Mouse (Mus musculus): Measurements from ENCODE around the gene Klhdc2.

Gene Klhdc2

GRCm38 (mm10) chr12:69296511-69297410, at the start of gene Klhdc2:
Gene Klhdc2 (plus strand): TSS chr12:69296681.
- DNase-seq = peak; percentile 56

- DNase-seq = no peak
Measured at GRCm38 (mm10) chr12:69249766-69250165, 46.7 kb upstream of the Klhdc2 start.

DNA sequence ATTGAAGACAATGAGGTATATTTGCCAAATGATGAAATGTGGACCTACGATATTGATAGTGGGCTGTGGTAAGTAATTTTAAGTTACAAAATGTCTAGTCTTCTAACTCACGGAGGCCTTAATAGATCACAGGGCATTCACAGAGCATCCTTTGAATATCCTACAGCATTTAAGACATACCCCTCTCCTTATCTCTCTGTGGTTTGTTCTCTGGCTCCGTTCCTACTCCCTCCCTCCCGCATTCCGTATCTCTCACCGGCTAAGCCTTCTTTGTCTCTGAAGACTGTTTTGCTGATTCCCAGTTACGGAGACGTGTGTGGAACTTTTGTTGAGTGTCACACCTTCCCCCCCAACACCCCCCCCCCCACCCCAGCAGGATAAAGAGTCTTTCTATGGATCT, 45.7 kb upstream of the Klhdc2 start:
- DNase-seq = no peak

GRCm38 (mm10) chr12:69253806-69254205, 42.7 kb upstream of the Klhdc2 start:
- no peak for DNase-seq

GRCm38 (mm10) chr12:69257836-69258235, 38.6 kb upstream of the Klhdc2 start:
- DNase-seq = peak; percentile 62

- DNase-seq = no peak
Measured at GRCm38 (mm10) chr12:69262251-69262650, 34.2 kb upstream of the Klhdc2 start.

- no peak for DNase-seq
Measured at GRCm38 (mm10) chr12:69265031-69265430, 31.4 kb upstream of the Klhdc2 start.

GRCm38 (mm10) chr12:69267956-69268632, 28.4 kb upstream of the Klhdc2 start:
- DNase-seq = no peak

DNA sequence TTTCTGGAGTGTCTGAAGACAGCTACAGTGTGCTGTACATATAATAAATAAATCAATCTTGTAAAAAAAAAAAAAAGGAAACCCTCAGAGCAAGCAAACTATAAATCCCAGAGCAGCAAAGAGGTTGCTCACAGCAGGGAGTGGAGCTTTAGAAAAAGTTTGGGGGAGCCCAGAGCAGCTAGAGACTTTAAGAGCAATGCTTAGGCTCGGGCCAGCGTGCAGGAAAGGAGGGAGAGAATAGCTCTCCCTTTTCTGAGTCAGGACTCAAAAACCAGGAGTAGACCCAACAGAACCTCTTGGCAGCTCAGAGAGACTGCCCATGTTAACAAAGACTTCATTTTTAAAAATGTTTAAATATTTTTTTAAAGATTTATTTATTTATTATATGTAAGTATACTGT, 27.5 kb upstream of the Klhdc2 start:
- no peak for DNase-seq

GRCm38 (mm10) chr12:69279931-69280469, 16.5 kb upstream of the Klhdc2 start:
- DNase-seq = no peak

- DNase-seq = no peak
Measured at GRCm38 (mm10) chr12:69280915-69281314, 15.6 kb upstream of the Klhdc2 start.

GRCm38 (mm10) chr12:69283146-69283545, 13.3 kb upstream of the Klhdc2 start:
- DNase-seq = no peak

DNA sequence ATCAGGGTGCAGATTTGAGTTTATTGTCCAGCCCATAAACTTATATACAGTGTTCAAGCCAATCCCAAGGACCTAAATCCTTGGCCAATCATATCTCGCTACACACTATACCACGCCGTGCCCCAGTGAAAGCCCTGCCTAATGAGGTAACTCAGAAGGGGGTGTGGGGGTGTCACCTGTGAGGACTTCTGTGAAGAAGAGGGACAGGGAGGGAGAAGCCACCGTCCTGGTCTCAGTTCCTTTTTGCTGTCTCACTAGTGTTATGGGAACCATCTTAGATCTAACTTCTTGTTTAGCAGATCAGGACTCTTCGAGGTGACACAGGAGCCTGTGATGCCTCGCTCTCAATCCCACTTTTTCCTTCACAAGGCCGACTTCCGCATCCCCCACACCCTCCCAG, 8.9 kb upstream of the Klhdc2 start:
- no peak for DNase-seq

DNA sequence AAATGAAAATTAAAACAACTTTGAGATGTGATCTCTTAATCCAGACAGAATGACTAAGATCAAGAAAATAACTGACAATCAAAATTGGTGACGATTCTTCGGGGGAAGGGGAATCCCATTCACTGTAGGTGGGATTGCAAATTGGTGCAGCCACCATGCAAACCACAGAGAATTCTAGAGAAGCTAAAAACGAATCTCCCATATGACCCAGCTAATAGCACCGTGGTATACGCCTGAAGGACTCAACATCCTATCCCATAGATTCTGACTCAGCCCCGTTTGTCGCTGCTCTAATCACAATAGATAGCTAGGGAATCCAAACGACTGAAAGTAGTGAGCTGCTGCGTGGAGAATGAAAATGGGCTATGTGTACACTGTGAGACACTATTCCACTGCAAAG, 7.8 kb upstream of the Klhdc2 start:
- no peak for DNase-seq

DNA sequence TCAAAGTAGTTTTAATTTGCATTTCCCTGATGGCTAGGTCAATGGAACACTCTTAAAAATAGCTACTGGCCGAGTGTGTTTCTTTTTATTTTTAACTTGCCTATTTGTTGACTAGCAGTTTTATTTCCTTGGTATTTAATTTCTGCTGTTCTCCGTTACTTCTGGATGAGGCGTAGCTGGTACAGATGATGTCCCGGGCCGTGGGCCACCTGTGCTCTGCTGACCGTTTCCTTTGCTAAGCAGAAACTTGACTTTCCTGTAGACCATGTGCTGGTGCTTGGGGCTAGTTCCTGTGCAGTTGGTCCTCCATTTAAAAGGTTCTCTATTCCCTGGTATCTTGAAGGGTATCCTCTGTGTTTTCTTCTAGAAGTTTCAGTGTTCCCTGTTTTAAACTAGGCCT, 4.1 kb upstream of the Klhdc2 start:
- no peak for DNase-seq

- DNase-seq = no peak
Measured at GRCm38 (mm10) chr12:69293815-69294214, 2.7 kb upstream of the Klhdc2 start.

- DNase-seq = no peak
Measured at GRCm38 (mm10) chr12:69294936-69295335, 1.5 kb upstream of the Klhdc2 start.

- DNase-seq = no peak
Measured at GRCm38 (mm10) chr12:69295651-69296050, 830 bp upstream of the Klhdc2 start.

DNA sequence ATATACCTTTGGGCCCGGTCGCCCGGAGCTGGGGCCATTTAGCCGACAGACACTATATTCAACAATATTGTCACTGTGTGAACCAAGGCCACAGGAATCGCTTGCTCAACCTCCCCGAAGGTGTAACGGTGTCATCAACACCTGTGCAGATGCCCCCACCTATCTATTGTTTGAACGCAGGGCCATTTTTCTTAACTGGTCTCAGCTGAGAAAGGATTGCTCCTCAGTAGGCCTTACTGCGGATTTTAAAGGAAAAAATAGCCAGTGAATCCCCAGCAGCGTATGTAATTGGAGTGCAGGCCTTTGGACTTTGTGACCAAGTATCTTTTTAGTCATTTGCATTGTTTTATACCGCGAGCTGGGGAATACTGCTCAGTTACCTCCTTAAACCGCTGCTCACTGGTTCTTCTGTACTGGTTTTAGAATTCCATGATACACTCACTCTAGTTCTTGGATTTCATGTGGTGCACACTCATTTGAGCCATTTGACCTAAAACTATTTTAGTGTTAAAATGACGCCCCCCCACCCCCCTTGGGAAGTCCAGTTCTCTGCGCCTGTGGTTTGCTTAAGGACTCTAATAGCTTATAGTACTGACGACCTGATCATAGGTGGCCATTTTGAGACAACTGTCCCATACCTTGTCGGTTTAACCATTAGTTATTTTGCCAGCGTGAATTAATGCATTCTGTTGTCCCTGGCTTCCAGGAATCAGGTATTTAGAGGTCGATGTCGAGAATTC, 1.1 kb downstream of the Klhdc2 start:
- DNase-seq = no peak

DNA sequence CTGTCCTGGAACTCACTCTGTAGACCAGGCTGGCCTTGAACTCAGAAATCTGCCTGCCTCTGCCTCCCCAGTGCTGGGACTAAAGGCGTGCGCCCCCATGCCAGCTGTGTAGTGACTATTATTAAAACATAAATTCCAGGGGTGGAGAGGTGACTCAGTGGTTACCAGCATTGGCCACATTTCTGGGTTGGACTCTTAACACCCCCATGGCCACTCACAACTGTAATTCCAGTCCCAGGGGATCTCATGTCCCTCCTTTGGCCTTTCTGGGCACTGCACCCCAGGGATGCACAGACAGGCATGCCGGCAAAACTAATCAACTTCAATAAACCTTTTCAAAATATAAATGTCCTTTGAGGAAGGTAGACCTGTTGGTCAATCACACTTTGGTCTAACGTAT, 1.8 kb downstream of the Klhdc2 start:
- no peak for DNase-seq

DNA sequence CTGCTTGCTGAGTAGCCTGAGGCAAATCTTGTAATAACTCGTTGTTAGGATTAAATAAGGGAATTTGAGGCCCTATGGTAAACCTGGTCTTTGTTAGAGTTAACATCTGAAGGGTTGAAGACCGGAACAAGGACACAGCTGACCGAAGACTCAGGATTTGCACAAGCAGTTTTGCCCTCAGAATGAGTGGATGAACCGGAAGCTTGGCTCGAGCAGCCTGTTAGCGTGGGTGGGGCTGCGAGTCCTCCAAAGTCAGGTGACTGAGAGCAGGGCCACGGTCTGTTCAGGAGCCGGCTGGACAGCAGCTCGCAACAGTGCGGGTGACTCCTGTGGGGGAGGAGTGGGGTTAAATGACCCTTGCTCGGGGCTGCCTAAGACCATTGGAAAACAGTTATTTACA, 2.8 kb downstream of the Klhdc2 start:
- no peak for DNase-seq

DNA sequence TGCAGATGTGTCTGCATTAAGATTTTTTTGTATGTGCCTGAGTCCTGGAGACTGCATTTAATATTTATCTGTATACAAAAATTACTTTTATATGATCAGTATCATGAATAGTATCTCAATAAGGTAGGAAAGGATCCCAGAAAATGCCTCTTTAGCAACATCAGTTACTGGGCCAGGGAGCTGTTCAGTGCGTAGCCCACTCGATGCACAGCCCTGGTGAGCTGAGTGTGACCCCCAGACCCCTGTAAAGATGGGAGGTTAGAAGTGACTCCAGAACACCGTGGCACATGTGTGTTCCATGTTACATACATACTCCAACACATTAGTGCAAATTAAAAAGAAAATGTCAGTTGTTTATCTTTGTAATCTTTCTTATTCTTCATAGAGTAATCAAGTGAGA, 3.4 kb downstream of the Klhdc2 start:
- no peak for DNase-seq

GRCm38 (mm10) chr12:69300391-69300790, 3.9 kb downstream of the Klhdc2 start:
- DNase-seq = no peak
